Mouse (Mus musculus) MN1 (cell line): ENCODE measurements around the gene Map6d1.
A peak's percentile ranks its signal among the peaks of the same experiment; 100 is the strongest.

Experiments
- DNase-seq: peaks from one replicate; pipeline ENCODE4 v3.0.0-alpha.2; 2016; ENCODE audit warnings: low spot score

Map6d1 gene

GRCm38 (mm10) chr16:20240468-20241414 lies at the start of gene Map6d1:
Map6d1 (minus strand) TSS chr16:20241358.
- DNase-seq = peak; percentile 72

- no peak for DNase-seq
These were observed 39.1 kb upstream of the Map6d1 start for GRCm38 (mm10) chr16:20280238-20280637.

GRCm38 (mm10) chr16:20279395-20279794 lies 38.2 kb upstream of the Map6d1 start:
- no peak for DNase-seq

GRCm38 (mm10) chr16:20272994-20273393 lies 31.8 kb upstream of the Map6d1 start:
- DNase-seq = no peak

GRCm38 (mm10) chr16:20271339-20271738 lies 30.2 kb upstream of the Map6d1 start:
- DNase-seq = no peak

- no peak for DNase-seq
These were observed 23.9 kb upstream of the Map6d1 start for GRCm38 (mm10) chr16:20265089-20265488.

- no peak for DNase-seq
These were observed 16.8 kb upstream of the Map6d1 start for GRCm38 (mm10) chr16:20257926-20258325.

GRCm38 (mm10) chr16:20248442-20249174 lies 7.5 kb upstream of the Map6d1 start:
- DNase-seq = no peak

GRCm38 (mm10) chr16:20247103-20247502 lies 5.9 kb upstream of the Map6d1 start:
- DNase-seq = no peak

GRCm38 (mm10) chr16:20238646-20239045 lies 2.5 kb downstream of the Map6d1 start:
- DNase-seq = no peak

- DNase-seq = no peak
These were observed 3.7 kb downstream of the Map6d1 start for GRCm38 (mm10) chr16:20237426-20237825.

GRCm38 (mm10) chr16:20234406-20234805 lies 6.8 kb downstream of the Map6d1 start:
- no peak for DNase-seq

- DNase-seq = no peak
These were observed 13.0 kb downstream of the Map6d1 start for GRCm38 (mm10) chr16:20228167-20228566.

- no peak for DNase-seq
These were observed 13.7 kb downstream of the Map6d1 start for GRCm38 (mm10) chr16:20227504-20227903.

GRCm38 (mm10) chr16:20226676-20227075 lies 14.5 kb downstream of the Map6d1 start:
- no peak for DNase-seq

GRCm38 (mm10) chr16:20222726-20223125 lies 18.4 kb downstream of the Map6d1 start:
- no peak for DNase-seq

GRCm38 (mm10) chr16:20213591-20214226 lies 27.4 kb downstream of the Map6d1 start:
- peak; percentile 60 for DNase-seq

- DNase-seq = peak; percentile 9
These were observed 41.5 kb downstream of the Map6d1 start for GRCm38 (mm10) chr16:20199501-20200201.

GRCm38 (mm10) chr16:20196962-20197361 lies 44.2 kb downstream of the Map6d1 start:
- DNase-seq = no peak

- peak; percentile 55 for DNase-seq
These were observed 45.6 kb downstream of the Map6d1 start for GRCm38 (mm10) chr16:20195546-20195945.

GRCm38 (mm10) chr16:20192043-20192442 lies 49.1 kb downstream of the Map6d1 start:
- no peak for DNase-seq
